22 mouse cellular contexts compared by ENCODE assay signal in the genomic region with DNA sequence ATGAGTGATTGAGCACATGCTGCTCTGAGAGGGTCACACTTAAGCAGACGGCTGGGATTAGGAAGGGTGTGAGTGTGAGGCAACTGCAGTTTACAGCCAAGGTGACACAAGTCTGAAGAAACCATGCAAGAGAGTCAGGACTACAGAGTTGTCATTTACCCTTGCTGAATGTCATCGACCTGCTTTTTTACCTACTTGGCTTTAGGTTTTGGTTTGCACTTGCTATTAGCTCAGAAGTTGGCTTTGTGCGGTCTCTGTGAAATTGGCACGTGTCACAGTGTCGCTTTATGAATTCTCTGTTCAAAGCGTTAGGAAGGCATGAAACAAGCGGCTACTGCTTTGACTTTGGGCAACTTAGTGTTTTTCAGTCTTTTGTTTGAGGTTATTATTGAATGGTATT.
"Had no signal": no experiment of that assay in that cellular context is flagged by ENCODE, and none has a peak within 500 bp of the region (broad histone marks: within the 10 kb centered on the region; RNA-seq: fewer than 3 reads in every experiment).

No protein-coding gene starts in this region.

- H3K9me3 ChIP-seq: limb, embryonic 10.5 days; limb, embryonic 13.5 days; midbrain, embryonic 13.5 days; neural tube, embryonic 12.5 days; neural tube, embryonic 15.5 days; stomach, embryonic 15.5 days had no signal

- H3K9ac ChIP-seq: limb, embryonic 13.5 days; liver, embryonic 14.5 days; liver, postnatal 0 days; lung, embryonic 14.5 days; midbrain, embryonic 13.5 days; neural tube, embryonic 12.5 days; neural tube, embryonic 15.5 days; stomach, embryonic 15.5 days had no signal

- H3K4me3 ChIP-seq: layer of hippocampus, adult 2 months; limb, embryonic 10.5 days; limb, embryonic 13.5 days; midbrain, embryonic 13.5 days; neural tube, embryonic 12.5 days; neural tube, embryonic 15.5 days; stomach, embryonic 15.5 days had no signal

- H3K27me3 ChIP-seq: limb, embryonic 13.5 days; midbrain, embryonic 13.5 days; neural tube, embryonic 12.5 days; neural tube, embryonic 15.5 days; stomach, embryonic 15.5 days had no signal

- H3K4me2 ChIP-seq: limb, embryonic 13.5 days; lung, embryonic 14.5 days; midbrain, embryonic 13.5 days; neural tube, embryonic 12.5 days; neural tube, embryonic 15.5 days; stomach, embryonic 15.5 days had no signal

- H3K27ac ChIP-seq: kidney, postnatal 0 days; layer of hippocampus, adult 2 months; limb, embryonic 10.5 days; limb, embryonic 13.5 days; liver, embryonic 14.5 days; macrophage; midbrain, embryonic 13.5 days; neural tube, embryonic 12.5 days; neural tube, embryonic 15.5 days; stomach, embryonic 15.5 days had no signal

- H3K4me1 ChIP-seq: midbrain, embryonic 13.5 days; neural tube, embryonic 12.5 days; neural tube, embryonic 15.5 days; stomach, embryonic 15.5 days had no signal

- DNase-seq: kidney, adult 2 months; kidney, postnatal 25 days; layer of hippocampus, adult 9-11 months; liver; liver, postnatal 0 days; lung, embryonic 14.5 days; right cerebral cortex, adult 18-20 months; right cerebral cortex, postnatal 25 days; spleen, adult 18-20 months; thymus, postnatal 36 days had no signal

- H3K36me3 ChIP-seq: limb, embryonic 10.5 days; limb, embryonic 13.5 days; neural tube, embryonic 12.5 days; stomach, embryonic 15.5 days had no signal

- ATAC-seq: liver, postnatal 0 days; lung, postnatal 0 days; midbrain, embryonic 13.5 days; midbrain, embryonic 16.5 days had no signal
